Mouse (Mus musculus): ENCODE measurements at regions not wholly inside any gene's neighbourhood (a gene's known extent, or its start where the extent isn't known, plus 50 kb on each side); places are given as distances from the start of the nearest gene placed in this dataset.
A peak's percentile ranks its signal among the peaks of the same experiment; 100 is the strongest.

DNA sequence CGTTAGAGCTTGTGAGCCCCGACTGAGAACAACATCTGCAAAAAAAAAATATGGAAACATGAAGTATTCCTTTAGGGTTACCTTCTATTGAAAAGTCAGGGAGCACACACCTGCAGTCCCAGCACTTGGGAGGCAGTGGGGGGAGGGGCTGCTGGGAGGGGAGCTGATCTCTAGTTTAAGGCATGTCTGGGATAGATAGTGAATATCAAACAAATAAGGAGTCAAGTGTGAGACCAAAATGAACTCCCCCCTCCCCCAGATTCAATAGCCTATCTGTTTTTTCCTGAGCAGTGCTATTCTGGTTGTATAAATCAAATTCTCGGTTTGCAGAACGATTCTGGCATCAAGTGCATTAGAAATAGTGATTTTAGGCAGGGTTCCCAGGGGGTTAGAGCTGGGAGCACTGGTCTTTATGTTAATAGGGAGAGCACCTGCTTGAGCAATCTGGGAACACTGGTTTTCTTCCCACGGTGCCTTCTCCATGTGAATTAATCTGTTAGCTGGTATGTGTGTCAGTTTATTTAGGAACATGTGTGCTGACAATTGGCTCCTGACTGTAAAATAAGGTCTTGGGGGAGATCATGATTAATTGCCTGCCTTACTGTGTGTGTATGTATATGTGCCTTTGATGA lies 195.9 kb downstream of the Enc1 start:
- H3K79me3 ChIP-seq (ENCODE audit: low read depth): no peaks in the 10 kb centered on the region
- no peak overlapping the region for H3K4me3 ChIP-seq (ENCODE audit: insufficient read depth, poor library complexity, severe bottlenecking)
- no peaks in the 10 kb centered on the region for H3K36me3 ChIP-seq (ENCODE audit: control insufficient read depth, insufficient read depth)
- H3K79me2 ChIP-seq (ENCODE audit: control insufficient read depth, insufficient read depth): no peaks in the 10 kb centered on the region
- H3K27me3 ChIP-seq (ENCODE audit: control insufficient read depth, insufficient read depth, insufficient read length): no peaks in the 10 kb centered on the region
- TF ChIP-seq CEBPB (IDR thresholded peaks at IDR 0.05; ENCODE audit: low read depth): no peak
- TF ChIP-seq FOSL1 (IDR thresholded peaks at IDR 0.05; ENCODE audit: insufficient read depth, low read length, poor library complexity, severe bottlenecking): no peak
- no peak for TF ChIP-seq MYOD1 (IDR thresholded peaks at IDR 0.05; ENCODE audit: control insufficient read depth, insufficient read length, low read depth)
- TF ChIP-seq USF1 (IDR thresholded peaks at IDR 0.05; ENCODE audit: low read depth): no peak
- no peak for TF ChIP-seq MYOG (IDR thresholded peaks at IDR 0.05; ENCODE audit: control insufficient read depth, extremely low read depth, insufficient read length)
- H3ac ChIP-seq (ENCODE audit: control insufficient read depth, insufficient read length, low read depth): peak overlapping the region; percentile 59

- H3K79me3 ChIP-seq (ENCODE audit: low read depth): no peaks in the 10 kb centered on the region
- H3K4me3 ChIP-seq (ENCODE audit: insufficient read depth, poor library complexity, severe bottlenecking): no peak overlapping the region
- TF ChIP-seq USF1 (IDR thresholded peaks at IDR 0.05; ENCODE audit: low read depth) (no peak), MAX (IDR thresholded peaks at IDR 0.05) (no peak), MYOD1 (IDR thresholded peaks at IDR 0.05; ENCODE audit: control insufficient read depth, insufficient read length, low read depth) (no peak), CTCF (IDR thresholded peaks at IDR 0.05; ENCODE audit: control insufficient read depth, insufficient read depth, insufficient read length) (no peak), CEBPB (IDR thresholded peaks at IDR 0.05; ENCODE audit: low read depth) (no peak), MYOG (IDR thresholded peaks at IDR 0.05; ENCODE audit: control insufficient read depth, extremely low read depth, insufficient read length) (no peak), FOSL1 (IDR thresholded peaks at IDR 0.05; ENCODE audit: insufficient read depth, low read length, poor library complexity, severe bottlenecking) (no peak)
- H3K79me2 ChIP-seq (ENCODE audit: control insufficient read depth, insufficient read depth): no peaks in the 10 kb centered on the region
- peak overlapping the region; percentile 59 for H3ac ChIP-seq (ENCODE audit: control insufficient read depth, insufficient read length, low read depth)
- H3K27me3 ChIP-seq (ENCODE audit: control insufficient read depth, insufficient read depth, insufficient read length): no peaks in the 10 kb centered on the region
- no peaks in the 10 kb centered on the region for H3K36me3 ChIP-seq (ENCODE audit: control insufficient read depth, insufficient read depth)
These were observed 195.2 kb downstream of the Enc1 start for GRCm38 (mm10) chr13:97435865-97436718.

- Histone ChIP-seq H3K79me2 (ENCODE audit: control insufficient read depth, insufficient read depth) (no peaks in the 10 kb centered on the region), H3ac (ENCODE audit: control insufficient read depth, insufficient read length, low read depth) (peak overlapping the region; percentile 7), H3K4me3 (ENCODE audit: insufficient read depth, poor library complexity, severe bottlenecking) (no peak overlapping the region), H3K79me3 (ENCODE audit: low read depth) (no peaks in the 10 kb centered on the region), H3K27me3 (ENCODE audit: control insufficient read depth, insufficient read depth, insufficient read length) (no peaks in the 10 kb centered on the region), H3K36me3 (ENCODE audit: control insufficient read depth, insufficient read depth) (no peaks in the 10 kb centered on the region)
- TF ChIP-seq MYOG (IDR thresholded peaks at IDR 0.05; ENCODE audit: control insufficient read depth, extremely low read depth, insufficient read length) (no peak), MYOD1 (IDR thresholded peaks at IDR 0.05; ENCODE audit: control insufficient read depth, insufficient read length, low read depth) (no peak), CTCF (IDR thresholded peaks at IDR 0.05; ENCODE audit: control insufficient read depth, insufficient read depth, insufficient read length) (no peak), MAX (IDR thresholded peaks at IDR 0.05) (no peak), FOSL1 (IDR thresholded peaks at IDR 0.05; ENCODE audit: insufficient read depth, low read length, poor library complexity, severe bottlenecking) (no peak), CEBPB (IDR thresholded peaks at IDR 0.05; ENCODE audit: low read depth) (no peak), USF1 (IDR thresholded peaks at IDR 0.05; ENCODE audit: low read depth) (no peak)
These were observed 194.3 kb downstream of the Enc1 start for GRCm38 (mm10) chr13:97434961-97435864.

DNA sequence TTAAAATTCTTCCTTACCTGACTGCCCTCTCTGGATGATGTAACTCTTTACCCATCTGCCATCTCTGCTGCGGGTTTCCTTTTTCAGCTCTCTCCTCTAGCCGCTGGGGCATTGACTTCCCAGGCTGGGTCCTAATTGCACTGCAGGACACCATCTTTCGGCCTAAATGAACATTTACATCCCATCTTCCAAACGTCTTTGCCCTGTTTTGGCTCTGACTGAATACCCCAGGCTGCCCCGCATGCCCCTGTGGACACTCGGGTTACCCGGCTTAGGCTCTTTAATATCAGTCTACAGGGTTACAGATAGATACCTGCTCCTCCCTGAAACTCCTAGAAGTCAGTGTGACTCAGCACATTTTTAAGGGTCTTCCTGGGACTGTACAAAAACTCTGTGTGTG lies 193.3 kb downstream of the Enc1 start:
- Histone ChIP-seq H3K4me3 (ENCODE audit: insufficient read depth, poor library complexity, severe bottlenecking) (no peak overlapping the region), H3K36me3 (ENCODE audit: control insufficient read depth, insufficient read depth) (no peaks in the 10 kb centered on the region), H3ac (ENCODE audit: control insufficient read depth, insufficient read length, low read depth) (no peak overlapping the region), H3K79me3 (ENCODE audit: low read depth) (no peaks in the 10 kb centered on the region), H3K27me3 (ENCODE audit: control insufficient read depth, insufficient read depth, insufficient read length) (no peaks in the 10 kb centered on the region), H3K79me2 (ENCODE audit: control insufficient read depth, insufficient read depth) (no peaks in the 10 kb centered on the region)
- TF ChIP-seq CTCF (IDR thresholded peaks at IDR 0.05; ENCODE audit: control insufficient read depth, insufficient read depth, insufficient read length): no peak
- no peak for TF ChIP-seq MYOD1 (IDR thresholded peaks at IDR 0.05; ENCODE audit: control insufficient read depth, insufficient read length, low read depth)
- no peak for TF ChIP-seq USF1 (IDR thresholded peaks at IDR 0.05; ENCODE audit: low read depth)
- no peak for TF ChIP-seq MYOG (IDR thresholded peaks at IDR 0.05; ENCODE audit: control insufficient read depth, extremely low read depth, insufficient read length)
- no peak for TF ChIP-seq FOSL1 (IDR thresholded peaks at IDR 0.05; ENCODE audit: insufficient read depth, low read length, poor library complexity, severe bottlenecking)
- TF ChIP-seq MAX (IDR thresholded peaks at IDR 0.05): no peak
- TF ChIP-seq CEBPB (IDR thresholded peaks at IDR 0.05; ENCODE audit: low read depth): no peak

DNA sequence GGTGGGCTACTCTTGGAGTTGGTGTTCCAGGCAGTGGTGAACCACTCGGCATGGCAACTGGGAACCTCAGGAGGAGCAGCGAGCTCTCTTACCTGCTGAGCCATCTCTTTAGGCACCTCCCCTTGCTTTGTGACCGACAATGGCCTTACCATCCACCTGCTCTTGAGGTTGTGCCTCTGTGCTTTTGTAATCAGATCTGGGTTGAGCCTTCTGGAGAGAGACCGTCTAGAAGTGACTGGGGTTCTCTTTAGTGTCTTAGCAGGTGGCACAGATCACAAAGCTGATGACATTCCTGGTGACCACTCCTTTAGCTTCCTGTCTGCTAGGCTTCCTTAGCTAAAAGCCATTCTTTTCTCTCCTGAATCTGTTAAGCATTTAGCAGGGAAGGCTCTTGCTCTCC lies 191.7 kb downstream of the Enc1 start:
- Histone ChIP-seq H3K4me3 (ENCODE audit: insufficient read depth, poor library complexity, severe bottlenecking) (no peak overlapping the region), H3K27me3 (ENCODE audit: control insufficient read depth, insufficient read depth, insufficient read length) (no peaks in the 10 kb centered on the region), H3K79me2 (ENCODE audit: control insufficient read depth, insufficient read depth) (no peaks in the 10 kb centered on the region), H3K36me3 (ENCODE audit: control insufficient read depth, insufficient read depth) (no peaks in the 10 kb centered on the region), H3ac (ENCODE audit: control insufficient read depth, insufficient read length, low read depth) (no peak overlapping the region), H3K79me3 (ENCODE audit: low read depth) (no peaks in the 10 kb centered on the region)
- no peak for TF ChIP-seq CTCF (IDR thresholded peaks at IDR 0.05; ENCODE audit: control insufficient read depth, insufficient read depth, insufficient read length)
- TF ChIP-seq FOSL1 (IDR thresholded peaks at IDR 0.05; ENCODE audit: insufficient read depth, low read length, poor library complexity, severe bottlenecking): no peak
- no peak for TF ChIP-seq MYOG (IDR thresholded peaks at IDR 0.05; ENCODE audit: control insufficient read depth, extremely low read depth, insufficient read length)
- TF ChIP-seq MAX (IDR thresholded peaks at IDR 0.05): no peak
- no peak for TF ChIP-seq MYOD1 (IDR thresholded peaks at IDR 0.05; ENCODE audit: control insufficient read depth, insufficient read length, low read depth)
- TF ChIP-seq USF1 (IDR thresholded peaks at IDR 0.05; ENCODE audit: low read depth): no peak
- TF ChIP-seq CEBPB (IDR thresholded peaks at IDR 0.05; ENCODE audit: low read depth): no peak

Data from C2C12 (cell line).